Mouse (Mus musculus): ENCODE data around the gene Trub1.

Trub1 gene

GRCm38 (mm10) chr19:57494020-57494419 is 41.3 kb downstream of the Trub1 start:
- DNase-seq (ENCODE audit: low spot score in 2 of 2) = no peak

DNA sequence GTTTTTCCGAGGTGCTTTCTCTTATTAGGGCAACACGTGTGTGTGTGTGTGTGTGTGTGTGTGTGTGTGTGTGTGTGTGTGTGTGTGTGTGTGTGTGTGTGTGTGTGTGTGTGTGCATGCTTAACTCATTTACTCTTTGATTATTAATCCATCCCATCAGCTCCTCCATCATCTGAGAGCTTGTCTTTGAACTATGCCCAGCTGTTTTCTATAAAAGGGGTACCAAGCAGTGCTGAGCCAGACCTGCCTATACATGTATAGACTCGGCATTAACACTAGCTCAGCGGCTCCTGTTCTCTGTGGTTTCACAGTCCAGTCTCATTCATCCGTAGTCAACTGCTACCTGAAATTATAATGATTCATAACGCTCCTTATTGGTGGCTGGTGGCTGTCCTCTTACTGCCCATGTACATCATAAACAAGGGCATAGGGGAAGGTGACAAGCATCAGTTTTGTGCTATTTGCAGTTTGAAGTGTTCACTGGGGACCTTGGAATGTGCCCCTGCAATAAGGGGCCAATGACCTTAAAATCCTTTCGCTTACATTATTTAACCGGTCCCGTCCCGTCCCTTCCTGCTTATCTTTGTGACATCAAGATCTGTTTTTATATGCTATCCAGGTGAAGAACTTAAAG is 45.5 kb downstream of the Trub1 start:
- no peak for DNase-seq (ENCODE audit: low spot score in 2 of 2)

DNA sequence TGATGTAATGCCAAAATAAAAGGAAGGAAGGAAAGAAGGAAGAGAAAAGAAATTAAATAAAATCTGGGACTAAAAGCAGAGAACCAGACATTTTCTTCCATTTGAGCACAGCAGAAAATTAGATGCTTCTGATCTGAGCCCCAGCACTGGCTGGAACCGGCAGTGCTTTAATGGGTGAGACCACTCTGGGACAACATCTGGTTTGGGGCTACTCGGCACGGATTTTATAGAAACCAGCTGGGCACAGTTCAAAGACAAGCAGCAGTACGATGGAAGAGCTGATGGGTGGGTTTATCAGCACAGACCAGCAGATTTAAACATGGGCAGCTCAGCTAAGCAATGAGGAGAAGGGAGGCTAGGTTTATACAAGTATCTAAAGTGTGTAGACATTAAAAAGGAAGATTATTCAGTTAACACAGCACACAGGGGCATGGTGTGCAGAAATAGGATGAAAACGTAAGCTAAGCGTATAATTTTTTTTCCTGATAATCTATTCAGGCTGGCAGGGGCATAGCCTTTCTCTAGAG is 46.2 kb downstream of the Trub1 start:
- no peak for DNase-seq (ENCODE audit: low spot score in 2 of 2)

- DNase-seq (ENCODE audit: low spot score in 2 of 2) = no peak
Measured at GRCm38 (mm10) chr19:57500254-57500653, 47.5 kb downstream of the Trub1 start.

- no peak for DNase-seq (ENCODE audit: low spot score in 2 of 2)
Measured at GRCm38 (mm10) chr19:57503144-57503543, 50.4 kb downstream of the Trub1 start.

DNA sequence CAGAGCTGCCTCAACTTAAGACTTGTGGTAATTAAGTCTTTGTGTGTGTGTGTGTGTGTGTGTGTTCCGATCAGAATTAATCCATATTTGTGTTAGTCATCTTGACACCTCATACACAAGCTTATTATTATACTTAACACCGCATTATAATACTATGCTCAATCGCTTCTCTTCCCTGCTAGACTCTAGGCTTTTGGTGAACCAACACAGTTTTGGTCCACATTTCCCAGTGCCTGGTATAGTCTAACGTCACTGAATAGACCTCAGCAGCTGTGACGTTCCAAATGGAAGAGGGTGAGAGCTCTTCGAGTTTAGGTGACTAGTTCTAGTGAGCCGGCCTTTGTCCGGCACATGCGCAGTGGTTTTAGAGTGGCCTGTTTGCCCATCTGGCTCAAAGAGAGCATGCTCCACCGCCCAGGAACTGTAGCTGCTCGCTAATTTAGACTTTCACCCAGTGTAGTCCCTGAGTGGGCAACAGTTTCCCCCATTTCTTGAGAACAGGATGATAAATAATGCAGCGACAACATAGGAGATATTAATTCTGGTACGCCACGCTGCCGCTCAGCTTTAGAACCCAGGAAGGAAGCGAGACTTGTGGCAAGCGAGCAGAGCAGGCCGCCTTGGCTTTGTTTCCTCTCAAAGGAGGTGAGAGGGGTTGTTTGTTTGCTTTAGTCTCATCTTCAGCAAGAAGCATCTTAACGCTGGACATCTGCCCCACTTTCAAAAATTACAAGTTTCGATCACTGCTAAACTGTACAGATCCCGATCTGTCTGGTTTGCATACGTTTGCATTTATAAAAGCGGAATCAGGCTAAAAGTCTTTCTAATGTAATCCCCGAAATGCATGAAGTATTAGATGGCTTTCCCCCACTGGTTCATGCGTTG is 52.6 kb downstream of the Trub1 start:
- no peak for DNase-seq (ENCODE audit: low spot score in 2 of 2)

GRCm38 (mm10) chr19:57506591-57506990 is 53.9 kb downstream of the Trub1 start:
- no peak for DNase-seq (ENCODE audit: low spot score in 2 of 2)

- DNase-seq (ENCODE audit: low spot score in 2 of 2) = no peak
Measured at GRCm38 (mm10) chr19:57508261-57508788, 55.6 kb downstream of the Trub1 start.

DNA sequence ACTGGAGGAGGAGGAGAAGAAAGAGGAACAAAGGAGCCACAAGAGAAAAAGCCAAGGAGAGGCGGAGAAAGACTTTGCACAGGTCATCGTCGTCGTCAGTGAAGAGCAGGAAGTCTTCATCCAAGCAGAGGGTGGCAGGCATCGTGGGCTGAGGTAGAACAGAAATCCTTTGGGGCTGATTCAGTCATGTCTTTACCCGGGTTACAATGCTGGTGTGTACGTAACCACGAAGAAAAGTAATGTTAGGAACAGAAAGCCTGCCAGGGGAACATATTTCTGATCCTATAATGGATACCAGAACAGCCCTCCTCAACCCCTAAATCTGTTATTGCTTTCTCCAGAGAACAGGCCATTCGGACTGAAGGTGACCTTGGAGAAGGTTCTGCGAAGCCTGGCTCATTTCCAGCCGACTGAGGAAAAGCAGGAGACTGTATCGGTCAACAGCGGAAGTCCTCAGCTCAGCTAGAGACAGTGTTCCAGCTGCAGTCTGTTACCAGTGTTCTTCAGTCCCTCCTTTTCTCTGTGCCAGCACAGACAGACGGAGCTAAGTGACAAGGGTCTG is 57.1 kb downstream of the Trub1 start:
- DNase-seq (ENCODE audit: low spot score in 2 of 2) = no peak

GRCm38 (mm10) chr19:57510836-57511235 is 58.1 kb downstream of the Trub1 start:
- DNase-seq (ENCODE audit: low spot score in 2 of 2) = no peak

- DNase-seq (ENCODE audit: low spot score in 2 of 2) = no peak
Measured at GRCm38 (mm10) chr19:57513123-57513522, 60.4 kb downstream of the Trub1 start.

GRCm38 (mm10) chr19:57521721-57522120 is 69.0 kb downstream of the Trub1 start:
- DNase-seq (ENCODE audit: low spot score in 2 of 2) = no peak

GRCm38 (mm10) chr19:57523363-57523762 is 70.7 kb downstream of the Trub1 start:
- no peak for DNase-seq (ENCODE audit: low spot score in 2 of 2)

DNA sequence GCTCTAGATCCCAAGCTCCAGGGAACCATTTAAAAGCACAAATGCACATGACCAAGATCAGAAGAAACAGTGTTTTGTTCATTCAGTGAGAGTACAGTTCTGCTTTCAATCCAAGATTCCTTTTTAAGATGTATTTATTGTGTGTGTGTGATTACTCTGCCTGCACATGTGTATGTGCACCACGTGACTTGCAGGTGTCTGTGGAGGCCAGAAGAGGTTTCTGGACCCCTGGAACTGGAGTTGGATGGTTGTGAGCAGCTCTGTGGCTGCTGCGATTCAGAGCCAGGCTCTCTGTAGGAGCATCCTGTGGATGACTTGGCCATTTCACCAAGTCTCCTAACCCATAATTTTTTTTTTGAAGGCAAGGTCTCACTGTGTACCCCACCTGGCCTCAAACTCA is 73.0 kb downstream of the Trub1 start:
- no peak for DNase-seq (ENCODE audit: low spot score in 2 of 2)

DNA sequence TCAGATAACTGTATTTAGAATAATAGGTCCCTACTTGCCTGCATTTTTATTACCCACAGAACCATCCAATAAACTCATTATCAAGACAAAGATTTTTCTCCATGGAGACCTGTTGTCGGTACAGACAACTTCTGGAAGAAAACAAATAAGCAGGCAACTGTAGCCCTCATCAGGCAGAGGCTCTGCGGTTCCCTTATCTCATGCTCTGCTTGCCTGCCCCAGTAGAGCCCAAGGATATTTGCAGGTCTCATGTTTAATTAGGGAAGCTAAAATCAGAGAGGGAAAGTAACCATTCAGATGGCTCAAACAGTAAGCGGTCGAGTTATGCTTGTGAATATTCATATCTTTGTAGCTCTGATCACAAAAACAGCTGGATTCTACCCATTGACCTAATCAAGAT is 77.5 kb downstream of the Trub1 start:
- DNase-seq (ENCODE audit: low spot score in 2 of 2) = no peak

- DNase-seq (ENCODE audit: low spot score in 2 of 2) = no peak
Measured at GRCm38 (mm10) chr19:57534262-57534661, 81.5 kb downstream of the Trub1 start.

DNA sequence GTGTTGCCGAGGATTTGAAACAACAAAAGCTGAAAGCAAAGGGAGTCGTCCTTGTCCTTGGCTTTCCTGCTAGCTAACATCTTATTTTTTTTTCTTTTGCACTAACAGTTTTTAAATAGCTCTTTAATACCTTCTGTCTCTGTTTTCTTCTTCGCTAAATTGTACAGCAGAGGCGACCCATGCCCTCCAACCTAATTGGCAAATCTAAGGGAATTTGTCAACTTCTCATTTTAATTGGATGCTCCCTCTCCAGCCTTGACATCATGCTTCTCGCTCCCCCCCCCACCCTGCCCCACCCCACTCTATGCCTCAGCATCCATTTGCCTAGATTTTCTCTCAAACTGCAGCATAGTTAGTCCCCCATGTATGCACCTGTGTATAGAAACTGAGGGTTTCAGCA is 83.8 kb downstream of the Trub1 start:
- no peak for DNase-seq (ENCODE audit: low spot score in 2 of 2)

GRCm38 (mm10) chr19:57537510-57538182 is 84.9 kb downstream of the Trub1 start:
- DNase-seq (ENCODE audit: low spot score in 2 of 2) = no peak

DNA sequence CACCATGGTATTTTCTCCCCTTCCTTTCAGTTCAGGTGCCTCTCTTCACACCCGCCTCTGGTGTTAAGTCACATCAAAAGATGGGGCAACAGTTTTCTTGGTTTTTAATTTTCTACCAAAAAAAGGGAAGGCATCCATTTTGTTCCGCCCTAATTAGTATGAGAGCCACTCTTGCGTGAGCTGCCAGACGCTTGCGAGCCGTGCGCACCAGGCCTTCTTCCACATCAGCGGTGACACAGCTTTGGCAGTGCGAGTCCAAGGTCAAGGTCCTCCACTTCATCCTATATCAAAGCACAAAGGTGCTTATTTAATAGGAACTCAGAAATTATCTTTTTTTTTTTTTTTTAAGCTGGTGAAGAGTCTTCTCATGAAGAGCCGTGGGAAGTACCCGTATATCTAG is 87.4 kb downstream of the Trub1 start:
- DNase-seq (ENCODE audit: low spot score in 2 of 2) = no peak

All from frontal cortex, postnatal 25 days (tissue).